In genomic region chr2:145699414-145700071, GRCm38 (mm10) we compare ENCODE assay signal across 9 mouse cellular contexts. TPM values are rescaled to one million over a fixed set of nuclear protein-coding genes. Genes with fewer than 3 reads are reported as not detected.
DNase-seq lines count a peak whose midpoint lies in the region; ATAC-seq and TF ChIP-seq lines count a peak whose summit lies in the region.
"Had no signal": no experiment of that assay in that cellular context is flagged by ENCODE, and none has a peak within 500 bp of the region (broad histone marks: within the 10 kb centered on the region; RNA-seq: fewer than 3 reads in every experiment).

No protein-coding gene starts in this region.

- H3K4me3 ChIP-seq in cerebellum, adult 2 months (replicated peaks; ENCODE audit: insufficient read depth, low read depth, low read length), result no peak overlapping the region
- H3K4me3 ChIP-seq in small intestine, adult 2 months (ENCODE audit: low read depth, low read length), result no peak overlapping the region
- H3K4me3 ChIP-seq: liver, embryonic 15.5 days had no signal

- DNase-seq in ovary, postnatal 36 days (ENCODE audit: low spot score), result peak; percentile 35
- DNase-seq in ovary, postnatal 10 days (ENCODE audit: low spot score), result no peak
- DNase-seq in cerebellum, adult 2 months, result peak; percentile 40 to 60
- peak; percentile 36 to 60 for DNase-seq in frontal cortex, postnatal 36 days (ENCODE audit: low spot score in 2 of 2)
- DNase-seq in hindlimb bud, embryonic 11.5 days (ENCODE audit: extremely low spot score, low read depth, low spot score), result peak; percentile 37
- DNase-seq in left cerebral cortex, adult 18-20 months (ENCODE audit: low spot score in 2 of 2), result peak; percentile 41 to 43

- peak; percentile 100 for ATAC-seq in megakaryocyte progenitor cell, adult 5-6 weeks (replicated peaks; ENCODE audit: poor library complexity)

- TF ChIP-seq POLR2A in cerebellum, adult 2 months (IDR thresholded peaks at IDR 0.05; ENCODE audit: borderline replicate concordance, insufficient read depth, low read length), result no peak
- TF ChIP-seq POLR2A in small intestine, adult 2 months (IDR thresholded peaks at IDR 0.05; ENCODE audit: low read depth, low read length), result no peak

- peak; percentile 78 for TF ChIP-seq CTCF in cerebellum, adult 2 months (IDR thresholded peaks at IDR 0.05; ENCODE audit: borderline replicate concordance, insufficient read depth, low read depth, low read length)
- peak; percentile 76; the same call in 1 of the 2 replicates for TF ChIP-seq CTCF in small intestine, adult 2 months (IDR thresholded peaks at IDR 0.05; ENCODE audit: extremely low read depth, insufficient read length, insufficient replicate concordance, low read depth, low read length)

- H3K27me3 ChIP-seq in cerebellum, adult 2 months (ENCODE audit: control insufficient read depth, insufficient read depth, low read length), result no peaks in the 10 kb centered on the region; the same call in 1 of the 2 replicates
- H3K27me3 ChIP-seq in small intestine, adult 2 months (ENCODE audit: control insufficient read depth, insufficient read depth, low read length), result no peaks in the 10 kb centered on the region
- H3K27me3 ChIP-seq: liver, embryonic 15.5 days had no signal

- H3K36me3 ChIP-seq in small intestine, adult 2 months (ENCODE audit: control insufficient read depth, insufficient read depth, low read length), result no peaks in the 10 kb centered on the region
- H3K36me3 ChIP-seq: liver, embryonic 15.5 days had no signal

- WGBS in cerebellum, adult 2 months, result 35% methylated on average over 6 of the region's 6 CpGs
- 32% methylated on average over 6 of the region's 6 CpGs for WGBS in small intestine, adult 2 months

- H3K27ac ChIP-seq in cerebellum, adult 2 months (ENCODE audit: insufficient read depth, low read length), result no peak overlapping the region
- no peak overlapping the region for H3K27ac ChIP-seq in small intestine, adult 2 months (ENCODE audit: insufficient read depth, low read depth, low read length)
- H3K27ac ChIP-seq: liver, embryonic 15.5 days had no signal

- H3K4me1 ChIP-seq in cerebellum, adult 2 months (ENCODE audit: control insufficient read depth, insufficient read depth, low read length), result no peaks in the 10 kb centered on the region
- H3K4me1 ChIP-seq in small intestine, adult 2 months (ENCODE audit: control insufficient read depth, insufficient read depth, insufficient read length, low read length), result peaks cover 11% of the 10 kb centered on the region
- H3K4me1 ChIP-seq: liver, embryonic 15.5 days had no signal

RNA-seq across cellular contexts. Expression of gene Rin2, which starts 24.5 kb away (rescaled TPM):
- polyA plus RNA-seq in cerebellum, adult 2 months (2012; rRNA removed), result 10.8 and 12.3 TPM in 2 replicates
- total RNA-seq in left cerebral cortex, adult 18-20 months (2021), result 10 to 100 TPM; 19.1 to 31.7 TPM
- total RNA-seq in megakaryocyte progenitor cell, adult 5-6 weeks (2015), result 2.1 and 2.7 TPM in 2 replicates
- 2.7 and 2.9 TPM in 2 replicates for total RNA-seq in megakaryocyte progenitor cell, adult 5-6 weeks (2017)
- 2.9 and 6.3 TPM in 2 replicates for polyA plus RNA-seq in small intestine, adult 2 months (2012; rRNA removed)

Comparison
In these comparisons a context has a peak if more than half of its experiments do, and no peak if none do; other contexts are left out.
1. RNA of gene Rin2, which starts 24.5 kb away (total RNA-seq): 19.1 to 31.7 TPM in left cerebral cortex, adult 18-20 months; 2.1 to 2.9 TPM in megakaryocyte progenitor cell, adult 5-6 weeks; every median in the first group is over 4 times any median in the second.